Mouse (Mus musculus): ENCODE measurements around the gene Lgals12. TPM values are rescaled to one million over a fixed set of nuclear protein-coding genes. Genes with fewer than 3 reads are reported as not detected.

Gene Lgals12
- total and polyA plus RNA-seq, 3 experiments, result not detected

GRCm38 (mm10) chr19:7601551-7601950, 5.4 kb downstream of the Lgals12 start:
- H3K27me3 ChIP-seq (ENCODE audit: control insufficient read depth in 1 of 2, insufficient read depth in 2 of 2, low read length in 2 of 2), result no peaks in the 10 kb centered on the region
- H3K9ac ChIP-seq (ENCODE audit: control insufficient read depth, low read depth, low read length, poor library complexity, severe bottlenecking), result no peak overlapping the region
- no peaks in the 10 kb centered on the region for H3K36me3 ChIP-seq (ENCODE audit: control insufficient read depth in 1 of 2, insufficient read depth in 2 of 2, low read length in 2 of 2)
- no peaks in the 10 kb centered on the region for H3K9me3 ChIP-seq (replicated peaks; ENCODE audit: insufficient read depth, low read length)
- H3K4me3 ChIP-seq (ENCODE audit: control insufficient read depth in 1 of 2, insufficient read depth in 1 of 2, low read depth in 2 of 2, low read length in 2 of 2), result no peak overlapping the region
- H3K4me1 ChIP-seq (ENCODE audit: control insufficient read depth in 1 of 2, insufficient read depth in 2 of 2, low read length in 2 of 2), result no peaks in the 10 kb centered on the region
- DNase-seq (ENCODE audit: low read depth, low spot score), result no peak
- no peaks in the 10 kb centered on the region for H3K79me2 ChIP-seq (ENCODE audit: control insufficient read depth, insufficient read depth, low read length, poor library complexity)
- no peak overlapping the region for H3K27ac ChIP-seq (ENCODE audit: control insufficient read depth, low read depth, low read length)
- TF ChIP-seq GATA1 (IDR thresholded peaks at IDR 0.05; ENCODE audit: low read depth, low read length), result no peak
- TF ChIP-seq CHD2 (IDR thresholded peaks at IDR 0.05; ENCODE audit: low read length), result no peak
- TF ChIP-seq USF1 (IDR thresholded peaks at IDR 0.05; ENCODE audit: low read depth, low read length), result no peak
- no peak for TF ChIP-seq UBTF (IDR thresholded peaks at IDR 0.05; ENCODE audit: borderline replicate concordance, insufficient read depth, low read depth, low read length)
- no peak for TF ChIP-seq TAL1 (IDR thresholded peaks at IDR 0.05; ENCODE audit: low read length)
- TF ChIP-seq ETS1 (IDR thresholded peaks at IDR 0.05; ENCODE audit: low read depth, low read length), result no peak
- TF ChIP-seq MAX (IDR thresholded peaks at IDR 0.05; ENCODE audit: low read length), result no peak
- TF ChIP-seq RAD21 (IDR thresholded peaks at IDR 0.05; ENCODE audit: low read depth, low read length), result no peak
- no peak for TF ChIP-seq POLR2AphosphoS5 (IDR thresholded peaks at IDR 0.05; ENCODE audit: borderline replicate concordance, low read depth, low read length)
- no peak for TF ChIP-seq CTCF (IDR thresholded peaks at IDR 0.05 in 2 of 3, conservative IDR thresholded peaks at IDR 0.05 in 1 of 3; ENCODE audit: control insufficient read depth in 1 of 3, insufficient read depth in 1 of 3, low read depth in 2 of 3, low read length in 3 of 3, poor library complexity in 1 of 3, severe bottlenecking in 1 of 3)
- TF ChIP-seq MXI1 (IDR thresholded peaks at IDR 0.05; ENCODE audit: low read depth, low read length), result no peak
- no peak for TF ChIP-seq JUND (IDR thresholded peaks at IDR 0.05; ENCODE audit: low read depth, low read length)
- no peak for TF ChIP-seq NELFE (IDR thresholded peaks at IDR 0.05; ENCODE audit: low read depth, low read length)
- TF ChIP-seq HCFC1 (IDR thresholded peaks at IDR 0.05; ENCODE audit: low read depth, low read length), result no peak
- TF ChIP-seq MAFK (IDR thresholded peaks at IDR 0.05; ENCODE audit: borderline replicate concordance, low read depth, low read length), result no peak
- no peak for TF ChIP-seq TBP (IDR thresholded peaks at IDR 0.05; ENCODE audit: low read depth, low read length)
- no peak for TF ChIP-seq ZKSCAN1 (IDR thresholded peaks at IDR 0.05; ENCODE audit: low read depth, low read length)

DNA sequence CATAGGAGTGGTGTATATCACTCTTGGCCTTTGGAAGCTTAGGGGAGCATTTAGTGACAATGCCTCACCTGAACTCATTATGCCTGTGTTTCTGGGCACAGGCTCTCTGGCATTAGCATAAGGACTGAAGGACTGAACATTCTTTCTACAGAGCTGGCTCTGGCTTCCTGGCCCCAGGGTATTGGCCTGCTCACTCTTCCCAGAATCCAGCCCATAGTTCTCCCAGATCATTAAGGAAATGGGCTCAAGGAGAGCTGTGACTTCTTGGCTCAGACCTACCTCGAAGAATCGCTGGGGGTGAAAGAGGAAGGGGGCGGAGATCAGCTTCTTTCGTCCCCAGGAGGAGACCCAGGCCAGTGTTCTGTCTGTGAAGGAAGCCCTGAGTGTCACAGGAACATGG, 8.5 kb downstream of the Lgals12 start:
- Histone ChIP-seq H3K27ac (ENCODE audit: control insufficient read depth, low read depth, low read length) (no peak overlapping the region), H3K4me3 (ENCODE audit: control insufficient read depth in 1 of 2, insufficient read depth in 1 of 2, low read depth in 2 of 2, low read length in 2 of 2) (no peak overlapping the region), H3K79me2 (ENCODE audit: control insufficient read depth, insufficient read depth, low read length, poor library complexity) (no peaks in the 10 kb centered on the region), H3K4me1 (ENCODE audit: control insufficient read depth in 1 of 2, insufficient read depth in 2 of 2, low read length in 2 of 2) (no peaks in the 10 kb centered on the region), H3K9ac (ENCODE audit: control insufficient read depth, low read depth, low read length, poor library complexity, severe bottlenecking) (no peak overlapping the region), H3K27me3 (ENCODE audit: control insufficient read depth in 1 of 2, insufficient read depth in 2 of 2, low read length in 2 of 2) (no peaks in the 10 kb centered on the region), H3K9me3 (replicated peaks; ENCODE audit: insufficient read depth, low read length) (no peaks in the 10 kb centered on the region), H3K36me3 (ENCODE audit: control insufficient read depth in 1 of 2, insufficient read depth in 2 of 2, low read length in 2 of 2) (no peaks in the 10 kb centered on the region)
- no peak for DNase-seq (ENCODE audit: low read depth, low spot score)
- TF ChIP-seq CHD1 (IDR thresholded peaks at IDR 0.05; ENCODE audit: low read depth, low read length) (no peak), USF1 (IDR thresholded peaks at IDR 0.05; ENCODE audit: low read depth, low read length) (no peak), TAL1 (IDR thresholded peaks at IDR 0.05; ENCODE audit: low read length) (no peak), EP300 (IDR thresholded peaks at IDR 0.05; ENCODE audit: low read depth in 1 of 2, low read length in 2 of 2) (no peak), HCFC1 (IDR thresholded peaks at IDR 0.05; ENCODE audit: low read depth, low read length) (no peak), MYC (IDR thresholded peaks at IDR 0.05; ENCODE audit: low read depth, low read length) (no peak)

Measured in MEL (cell line).